Mouse (Mus musculus) embryonic facial prominence, embryonic 10.5 days (tissue): ENCODE measurements at regions not wholly inside any gene's neighbourhood (a gene's known extent, or its start where the extent isn't known, plus 50 kb on each side); places are given as distances from the start of the nearest gene placed in this dataset.

Experiments used
- DNase-seq: peaks from one replicate; pipeline ENCODE4 v3.0.0-alpha.2; 2017; ENCODE audit warnings: low spot score
- H3K27ac ChIP-seq: fragments of 300-500 bp; sonication (generic); replicated peaks from 2 replicates; pipeline ENCODE4 v1.5.1; 2016; ENCODE audit warnings: mild to moderate bottlenecking
- H3K27me3 ChIP-seq: fragments of 300-500 bp; sonication (generic); replicated peaks from 2 replicates; pipeline ENCODE4 v1.6.1; 2016; ENCODE audit warnings: low read depth, mild to moderate bottlenecking; ENCODE audit not compliant: poor library complexity, severe bottlenecking
- H3K36me3 ChIP-seq: fragments of 300-500 bp; sonication (generic); replicated peaks from 2 replicates; pipeline ENCODE4 v1.6.1; 2016; ENCODE audit warnings: mild to moderate bottlenecking, moderate library complexity
- H3K4me1 ChIP-seq: fragments of 300-500 bp; sonication (generic); 2 replicates; pipeline ENCODE4 v1.6.1; 2016
- H3K4me3 ChIP-seq: fragments of 300-500 bp; sonication (generic); 2 replicates; pipeline ENCODE4 v1.5.1; 2016; ENCODE audit warnings: mild to moderate bottlenecking, moderate library complexity
- H3K9me3 ChIP-seq: fragments of 300-500 bp; sonication (generic); 2 replicates; pipeline ENCODE4 v1.6.1; 2016; ENCODE audit warnings: mild to moderate bottlenecking
- WGBS: fragments of 180-500 bp; shearing (Covaris S2); methylation state at CpG from one replicate; pipeline ENCODE4 v1.1.7; 2016; 5-methylcytosine and 5-hydroxymethylcytosine counted together

GRCm38 (mm10) chrX:57869648-57870047, 152.9 kb upstream of the Zic3 start:
- Histone ChIP-seq H3K4me3 (no peak overlapping the region), H3K27ac (no peak overlapping the region), H3K4me1 (no peaks in the 10 kb centered on the region), H3K27me3 (0 out of 2 replicates have a peak, but pooled peaks cover 7% of the 10 kb centered on the region), H3K9me3 (no peaks in the 10 kb centered on the region), H3K36me3 (no peaks in the 10 kb centered on the region)
- WGBS = 83% methylated on average over 5 of the region's 5 CpGs
- DNase-seq = no peak

- no peaks in the 10 kb centered on the region for H3K36me3 ChIP-seq
- H3K4me3 ChIP-seq = no peak overlapping the region
- 22% methylated on average over 11 of the region's 11 CpGs for WGBS
- H3K27ac ChIP-seq = no peak overlapping the region
- H3K9me3 ChIP-seq = no peaks in the 10 kb centered on the region
- DNase-seq = no peak
- H3K27me3 ChIP-seq = peaks cover 69% of the 10 kb centered on the region
- H3K4me1 ChIP-seq = no peaks in the 10 kb centered on the region
These were observed 105.8 kb upstream of the Zic3 start for GRCm38 (mm10) chrX:57916705-57917104.

DNA sequence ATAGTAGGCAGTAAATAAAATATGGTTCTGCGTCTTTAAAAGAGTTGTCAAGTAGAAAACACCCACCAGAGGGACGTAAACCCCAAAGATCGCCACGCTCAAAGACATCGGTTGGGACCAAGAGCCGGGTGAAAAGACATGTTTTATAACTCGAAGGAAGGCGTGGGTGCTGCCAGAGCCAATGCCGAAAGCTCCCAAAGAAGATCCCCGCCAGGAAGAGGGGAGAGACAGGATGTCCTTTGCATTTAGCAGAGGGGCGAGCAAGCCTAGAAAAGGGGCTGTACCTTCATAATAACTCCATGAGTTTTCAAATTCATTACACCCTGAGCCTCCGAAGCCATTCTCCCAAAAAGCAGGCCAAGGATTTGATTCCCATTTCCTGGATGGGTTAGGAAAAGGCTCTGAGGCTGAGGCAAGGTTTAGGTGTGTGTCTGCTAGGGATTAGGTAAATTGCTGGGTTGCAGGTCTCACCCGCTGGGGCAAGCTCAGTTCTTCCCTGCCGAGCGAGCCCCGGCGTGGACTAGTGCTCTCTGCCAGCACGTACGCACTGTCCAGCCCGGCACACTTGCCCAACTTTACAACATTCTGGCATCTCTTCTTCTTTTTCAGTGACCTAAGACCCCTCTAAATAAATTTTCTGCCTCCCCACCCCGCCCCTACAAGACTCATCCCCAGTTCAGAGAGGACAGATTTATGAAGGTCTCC, 104.9 kb upstream of the Zic3 start:
- Histone ChIP-seq H3K27me3 (peaks cover 78% of the 10 kb centered on the region), H3K4me3 (no peak overlapping the region), H3K9me3 (no peaks in the 10 kb centered on the region), H3K4me1 (no peaks in the 10 kb centered on the region), H3K36me3 (no peaks in the 10 kb centered on the region), H3K27ac (no peak overlapping the region)
- 24% methylated on average over 21 of the region's 21 CpGs for WGBS
- peak; percentile 49 for DNase-seq

- H3K9me3 ChIP-seq = no peaks in the 10 kb centered on the region
- peaks cover 87% of the 10 kb centered on the region for H3K27me3 ChIP-seq
- H3K4me1 ChIP-seq = no peaks in the 10 kb centered on the region
- WGBS = 17% methylated on average over 25 of the region's 25 CpGs
- DNase-seq = no peak
- no peak overlapping the region for H3K27ac ChIP-seq
- H3K36me3 ChIP-seq = no peaks in the 10 kb centered on the region
- H3K4me3 ChIP-seq = no peak overlapping the region
These were observed 104.1 kb upstream of the Zic3 start for GRCm38 (mm10) chrX:57918181-57919115.

DNA sequence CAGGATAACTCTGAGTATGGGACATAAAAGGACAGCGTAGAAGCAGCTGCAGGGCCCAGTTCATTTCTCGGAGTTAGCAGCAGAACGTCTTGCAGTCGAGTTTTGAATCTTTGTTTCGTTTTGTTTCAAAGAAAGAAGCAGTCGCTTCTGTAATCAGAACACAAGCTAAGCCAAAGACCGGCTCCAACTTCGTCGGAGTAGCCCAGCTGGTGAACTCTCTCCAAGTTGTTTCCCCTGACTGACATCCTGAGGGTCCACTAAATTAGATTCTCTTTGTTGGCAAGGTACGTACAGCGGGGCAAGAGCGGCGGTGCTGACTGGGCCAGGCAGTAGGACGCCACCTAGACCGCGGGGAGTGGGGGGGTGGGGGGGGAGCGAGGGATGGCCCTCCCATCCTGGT, 102.6 kb upstream of the Zic3 start:
- peak overlapping the region; percentile 23 for H3K4me3 ChIP-seq
- no peaks in the 10 kb centered on the region for H3K4me1 ChIP-seq
- no peak overlapping the region for H3K27ac ChIP-seq
- WGBS = 21% methylated on average over 17 of the region's 17 CpGs
- peak; percentile 22 for DNase-seq
- no peaks in the 10 kb centered on the region for H3K36me3 ChIP-seq
- H3K9me3 ChIP-seq = no peaks in the 10 kb centered on the region
- H3K27me3 ChIP-seq = peaks cover 97% of the 10 kb centered on the region

DNA sequence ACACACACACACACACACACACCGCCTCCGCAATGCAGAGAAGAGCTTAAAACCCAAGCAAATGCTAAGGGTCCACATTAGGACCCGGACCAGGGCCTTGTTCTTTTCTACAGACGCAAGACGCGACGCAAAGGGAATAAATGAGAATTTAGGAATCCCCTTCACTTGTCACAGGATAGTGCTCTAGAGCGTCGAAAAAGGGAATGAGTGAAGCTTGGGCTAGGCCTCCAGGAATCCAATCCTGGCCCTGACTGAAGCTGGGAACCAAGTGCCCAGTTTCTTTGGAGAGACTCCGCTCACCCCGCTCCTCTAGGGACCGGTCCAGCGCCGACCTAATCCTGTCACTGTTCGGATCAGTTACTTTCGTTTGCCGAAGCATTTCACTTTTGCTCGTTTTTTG, 102.1 kb upstream of the Zic3 start:
- peaks cover 97% of the 10 kb centered on the region for H3K27me3 ChIP-seq
- H3K4me3 ChIP-seq = peak overlapping the region; percentile 23; the same call in 1 of the 2 replicates
- no peaks in the 10 kb centered on the region for H3K36me3 ChIP-seq
- H3K27ac ChIP-seq = no peak overlapping the region
- H3K9me3 ChIP-seq = no peaks in the 10 kb centered on the region
- WGBS = 27% methylated on average over 18 of the region's 18 CpGs
- no peaks in the 10 kb centered on the region for H3K4me1 ChIP-seq
- DNase-seq = no peak

DNA sequence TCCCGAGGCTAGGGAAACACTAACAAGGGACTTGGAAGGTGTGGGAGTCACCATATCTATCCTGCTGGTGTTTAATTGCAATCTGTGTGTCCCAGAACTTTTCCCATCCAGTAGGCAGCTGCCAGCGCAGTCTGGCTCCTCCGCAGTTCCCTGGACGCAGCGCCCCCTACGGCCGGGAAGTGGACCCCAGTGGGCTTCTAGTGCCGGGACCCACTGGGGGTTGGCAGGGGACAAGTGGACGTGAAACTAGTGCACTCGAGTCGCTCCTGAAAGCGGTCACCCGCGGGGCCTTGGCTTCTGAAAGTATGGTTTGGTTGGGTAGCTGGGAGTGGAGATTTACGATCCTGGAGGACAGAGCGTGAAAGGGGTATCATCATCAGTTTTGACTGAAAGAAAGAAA, 101.2 kb upstream of the Zic3 start:
- H3K36me3 ChIP-seq = no peaks in the 10 kb centered on the region
- no peaks in the 10 kb centered on the region for H3K9me3 ChIP-seq
- no peak overlapping the region for H3K27ac ChIP-seq
- peaks cover 91% of the 10 kb centered on the region for H3K27me3 ChIP-seq
- no peaks in the 10 kb centered on the region for H3K4me1 ChIP-seq
- WGBS = 15% methylated on average over 16 of the region's 16 CpGs
- DNase-seq = peak; percentile 48
- no peak overlapping the region for H3K4me3 ChIP-seq

DNA sequence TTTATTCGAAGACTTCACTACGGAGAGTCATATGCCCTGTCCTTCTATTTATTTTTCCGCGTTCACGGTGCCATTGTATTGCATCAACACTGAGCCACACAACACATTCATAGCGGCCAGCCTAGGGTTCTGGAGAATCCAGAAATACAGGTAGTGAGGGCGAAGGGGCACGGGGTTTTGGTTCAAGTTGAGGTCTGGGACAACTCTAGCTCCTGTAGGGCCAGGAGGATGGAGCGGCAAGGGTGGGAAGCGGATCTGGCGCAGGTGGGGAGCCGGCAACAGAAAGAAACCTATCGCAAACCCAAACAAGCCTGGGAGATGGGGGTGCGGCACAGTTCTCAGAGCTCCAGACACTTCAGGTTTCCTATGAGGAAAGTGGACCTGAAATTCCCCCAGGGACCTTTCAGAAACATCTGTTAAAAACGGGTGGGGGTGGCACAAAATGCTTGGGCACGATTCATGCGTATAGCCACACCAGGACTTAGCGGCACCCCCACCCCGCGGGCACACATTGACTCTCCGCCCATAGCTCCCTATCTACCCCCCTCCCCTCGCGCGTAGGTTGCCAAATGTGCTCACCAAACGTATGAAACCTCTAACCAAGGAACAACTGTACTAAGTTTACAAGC, 100.6 kb upstream of the Zic3 start:
- WGBS = 15% methylated on average over 25 of the region's 25 CpGs
- Histone ChIP-seq H3K27me3 (peaks cover 85% of the 10 kb centered on the region), H3K36me3 (no peaks in the 10 kb centered on the region), H3K9me3 (no peaks in the 10 kb centered on the region), H3K4me3 (no peak overlapping the region), H3K27ac (no peak overlapping the region), H3K4me1 (no peaks in the 10 kb centered on the region)
- DNase-seq = no peak

DNA sequence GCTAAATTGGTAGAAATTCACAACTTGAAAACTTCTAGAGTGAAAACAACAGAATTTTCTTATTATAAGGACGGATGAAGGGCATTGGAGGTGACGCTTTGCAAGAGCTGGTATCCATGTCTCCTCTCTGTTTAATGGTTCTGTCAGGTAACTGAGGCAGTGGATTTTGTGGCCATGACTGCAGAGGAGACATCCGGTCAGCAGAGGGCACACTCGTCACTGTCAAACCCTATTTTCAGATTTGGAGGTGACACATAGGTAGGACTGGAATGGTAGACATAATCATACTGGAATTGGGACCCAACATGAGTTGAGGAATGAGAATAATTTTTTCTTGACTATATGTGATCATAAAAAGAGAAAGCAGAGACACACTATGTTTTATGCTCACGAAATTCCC, 98.7 kb upstream of the Zic3 start:
- Histone ChIP-seq H3K36me3 (no peaks in the 10 kb centered on the region), H3K27ac (no peak overlapping the region), H3K27me3 (peaks cover 66% of the 10 kb centered on the region), H3K4me1 (no peaks in the 10 kb centered on the region), H3K4me3 (no peak overlapping the region), H3K9me3 (no peaks in the 10 kb centered on the region)
- 26% methylated on average over 5 of the region's 5 CpGs for WGBS
- DNase-seq = no peak

DNA sequence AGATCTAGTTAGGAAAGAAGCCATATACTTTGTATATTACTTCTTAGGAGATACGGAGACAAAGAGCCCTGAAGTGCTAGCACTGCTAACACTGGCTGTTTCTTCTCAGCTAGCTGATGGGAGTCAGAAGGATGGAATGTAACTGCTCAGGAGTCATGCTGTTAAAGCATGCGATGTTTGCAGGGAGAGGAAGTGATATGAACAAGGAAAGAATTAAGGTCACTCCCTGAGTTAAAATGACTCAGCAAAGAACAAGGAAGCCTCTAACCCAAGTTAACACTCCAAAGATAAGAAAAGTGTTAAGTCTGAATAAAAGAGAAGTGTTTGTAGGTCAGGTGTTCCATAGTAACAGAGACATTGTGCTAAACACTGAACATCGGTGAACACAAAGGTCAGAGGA, 86.9 kb upstream of the Zic3 start:
- Histone ChIP-seq H3K4me3 (no peak overlapping the region), H3K4me1 (no peaks in the 10 kb centered on the region), H3K36me3 (no peaks in the 10 kb centered on the region), H3K27me3 (peaks cover 7% of the 10 kb centered on the region; the same call in 1 of the 2 replicates), H3K9me3 (no peaks in the 10 kb centered on the region), H3K27ac (no peak overlapping the region)
- WGBS = 44% methylated on average over 3 of the region's 3 CpGs
- DNase-seq = no peak

DNA sequence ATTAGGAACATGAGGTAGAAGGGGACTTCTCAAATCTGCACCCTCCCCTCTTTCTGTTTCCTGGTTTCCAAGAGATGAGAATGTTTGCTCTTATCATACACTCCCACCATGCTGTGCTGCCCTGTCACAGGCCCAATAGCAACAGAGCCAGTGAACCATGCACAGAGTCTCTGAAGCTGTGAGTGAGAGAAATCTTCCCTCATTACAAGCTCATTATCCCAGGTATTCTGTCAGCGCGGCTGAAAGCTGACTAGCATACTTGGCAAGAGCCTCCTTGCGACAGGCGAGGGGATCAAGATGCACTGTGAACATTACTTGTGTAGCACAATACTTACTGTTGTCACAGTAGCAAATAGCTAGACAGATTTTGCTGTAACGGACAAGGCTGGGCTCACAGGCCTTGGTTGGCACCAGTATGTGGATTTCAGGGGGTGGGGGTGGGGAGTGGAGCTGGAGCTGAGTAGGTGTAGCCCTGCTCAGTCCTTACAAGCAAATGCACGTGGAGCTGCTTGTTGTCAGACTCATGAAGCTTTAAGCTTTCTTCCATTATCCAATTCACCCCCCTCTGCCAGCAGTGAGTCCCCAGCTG, 84.2 kb upstream of the Zic3 start:
- H3K27me3 ChIP-seq = peaks cover 7% of the 10 kb centered on the region; the same call in 1 of the 2 replicates
- H3K9me3 ChIP-seq = no peaks in the 10 kb centered on the region
- H3K4me3 ChIP-seq = no peak overlapping the region
- 39% methylated on average over 6 of the region's 6 CpGs for WGBS
- no peaks in the 10 kb centered on the region for H3K36me3 ChIP-seq
- no peak overlapping the region for H3K27ac ChIP-seq
- DNase-seq = no peak
- H3K4me1 ChIP-seq = no peaks in the 10 kb centered on the region

- no peak for DNase-seq
- Histone ChIP-seq H3K27ac (no peak overlapping the region), H3K4me3 (no peak overlapping the region), H3K9me3 (no peaks in the 10 kb centered on the region), H3K4me1 (no peaks in the 10 kb centered on the region), H3K27me3 (0 out of 2 replicates have a peak, but pooled peaks cover 5% of the 10 kb centered on the region), H3K36me3 (no peaks in the 10 kb centered on the region)
- 70% methylated on average over 2 of the region's 2 CpGs for WGBS
These were observed 71.6 kb upstream of the Zic3 start for GRCm38 (mm10) chrX:57950896-57951295.
